Mouse (Mus musculus): ENCODE measurements at regions not wholly inside any gene's neighbourhood (a gene's known extent, or its start where the extent isn't known, plus 50 kb on each side); places are given as distances from the start of the nearest gene placed in this dataset.
A peak's percentile ranks its signal among the peaks of the same experiment; 100 is the strongest.

DNA sequence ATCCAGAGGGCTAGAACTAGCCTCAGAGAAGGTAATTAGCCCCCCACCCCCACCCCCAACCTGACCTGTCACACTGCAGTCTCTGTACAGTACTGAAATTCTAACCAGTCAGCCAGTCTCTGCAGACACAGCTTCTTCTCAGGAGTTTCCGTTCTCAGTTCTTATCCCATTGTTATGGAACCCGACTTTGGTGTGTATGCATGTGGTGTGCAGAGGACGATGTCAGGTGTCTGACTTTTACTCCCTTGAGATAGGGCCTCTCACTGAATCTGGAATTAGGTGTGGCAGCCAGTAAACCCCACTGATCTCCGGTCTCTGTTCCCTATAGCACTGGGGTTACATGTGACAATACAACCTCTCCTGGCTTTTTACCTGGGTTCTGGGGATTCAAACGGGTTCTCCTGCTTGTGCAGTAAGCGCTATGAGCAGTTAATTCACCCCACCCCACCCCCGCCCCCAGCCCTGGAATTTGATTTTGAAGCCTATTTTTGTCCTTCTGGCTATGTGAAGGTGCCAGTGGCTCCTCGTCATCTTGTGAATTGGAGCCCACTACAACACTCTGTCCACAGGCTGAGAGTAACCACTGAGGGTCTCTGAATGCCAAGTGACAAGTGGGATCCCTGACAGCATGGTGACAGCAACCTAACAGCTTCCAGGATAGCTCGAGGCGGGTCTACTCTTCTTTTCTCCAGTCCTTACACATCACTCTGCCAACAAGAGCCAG is 429.4 kb downstream of the Fut8 start:
- no peak for DNase-seq

DNA sequence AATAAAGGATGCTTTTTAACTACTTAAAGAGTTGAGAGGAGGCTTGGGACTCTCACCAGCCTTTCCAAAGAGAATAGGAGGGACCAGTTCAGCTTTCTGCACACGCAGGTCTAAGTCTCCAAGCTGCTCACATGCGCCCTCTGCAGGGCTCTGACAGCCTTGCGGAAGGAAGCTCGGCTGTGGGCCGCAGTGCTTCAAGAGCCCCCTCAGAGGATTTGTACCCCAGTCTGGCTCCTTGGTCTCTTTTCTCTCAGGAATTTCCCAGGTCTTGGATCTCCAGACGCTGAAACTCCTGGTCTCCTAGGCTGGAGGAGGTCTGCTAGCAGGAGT is 429.9 kb downstream of the Fut8 start:
- DNase-seq = peak; percentile 72

DNA sequence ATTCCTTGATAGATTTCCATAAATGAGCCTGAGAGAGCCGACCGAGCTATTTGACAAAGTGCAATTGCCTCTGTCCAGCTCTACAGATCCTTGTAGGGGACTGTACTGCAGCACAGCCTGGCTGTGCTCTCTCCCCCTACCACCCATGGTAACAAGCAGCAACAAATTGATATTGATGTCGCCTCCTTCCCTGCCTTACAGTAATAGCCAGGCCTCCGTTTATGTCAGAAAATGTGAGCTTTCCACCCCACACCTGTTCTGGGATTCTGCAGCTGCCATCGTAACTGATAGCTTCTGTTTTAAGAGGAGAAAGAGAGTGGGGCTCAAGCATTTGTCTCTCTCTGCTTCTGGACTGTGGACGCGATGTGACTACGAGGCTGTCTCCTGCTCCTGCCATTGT is 432.6 kb downstream of the Fut8 start:
- no peak for DNase-seq

DNA sequence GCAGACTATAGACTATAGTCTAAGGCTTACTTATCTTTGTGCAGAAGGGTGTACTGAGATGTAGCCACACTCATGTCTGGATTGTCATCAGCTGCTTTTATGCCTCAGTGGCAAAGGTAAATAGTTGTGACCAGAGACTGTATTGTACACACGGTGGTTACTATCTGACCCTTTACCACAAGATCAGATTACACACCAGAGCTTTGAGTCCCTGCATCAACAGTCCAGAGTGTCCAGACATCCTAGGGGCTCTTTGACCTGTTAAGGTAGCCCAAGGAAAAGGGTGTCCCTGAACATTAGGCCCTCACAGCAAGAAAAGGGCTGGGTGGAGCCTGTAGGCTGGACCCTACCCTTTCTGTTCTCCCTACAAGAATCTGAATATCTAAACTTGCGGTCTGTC is 436.4 kb downstream of the Fut8 start:
- DNase-seq = no peak

DNA sequence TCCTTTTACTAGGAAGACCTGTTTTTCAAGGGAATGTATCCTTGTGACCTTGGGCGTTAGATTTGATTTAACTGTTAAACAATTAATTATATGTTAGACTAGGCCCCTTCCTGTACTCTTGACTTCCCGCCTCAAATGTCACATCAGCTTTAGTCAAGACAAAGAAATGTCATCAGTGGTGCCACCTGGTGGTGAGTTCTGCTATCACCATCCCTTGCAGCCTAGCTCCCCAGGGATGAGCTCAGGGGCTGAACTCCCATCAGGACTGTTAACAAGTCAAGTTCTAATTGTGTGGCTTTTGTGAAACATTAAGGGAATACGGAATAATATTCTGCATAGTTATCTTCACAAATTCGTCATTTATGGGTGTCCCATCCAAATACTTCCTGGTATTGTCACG is 436.8 kb downstream of the Fut8 start:
- peak; percentile 60 for DNase-seq

DNA sequence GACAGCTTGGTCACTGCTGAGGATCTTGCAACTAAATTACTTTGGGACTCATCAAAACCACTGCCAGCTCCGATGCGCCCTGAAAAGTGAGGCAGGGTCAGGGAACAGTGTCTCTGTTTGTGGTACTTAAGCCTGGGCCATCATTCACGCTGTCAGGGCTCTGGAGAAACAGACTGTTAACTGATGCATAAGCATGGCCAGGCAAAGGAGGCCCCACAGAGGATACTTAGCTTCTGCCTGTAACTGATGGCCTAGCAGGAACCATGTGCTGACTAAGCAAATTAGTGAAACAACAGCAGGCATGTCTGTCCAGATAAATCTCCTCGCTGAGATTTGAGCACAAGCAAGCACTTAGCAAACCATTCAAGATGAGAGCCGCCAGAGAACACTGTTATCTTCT is 440.1 kb downstream of the Fut8 start:
- DNase-seq = no peak

DNA sequence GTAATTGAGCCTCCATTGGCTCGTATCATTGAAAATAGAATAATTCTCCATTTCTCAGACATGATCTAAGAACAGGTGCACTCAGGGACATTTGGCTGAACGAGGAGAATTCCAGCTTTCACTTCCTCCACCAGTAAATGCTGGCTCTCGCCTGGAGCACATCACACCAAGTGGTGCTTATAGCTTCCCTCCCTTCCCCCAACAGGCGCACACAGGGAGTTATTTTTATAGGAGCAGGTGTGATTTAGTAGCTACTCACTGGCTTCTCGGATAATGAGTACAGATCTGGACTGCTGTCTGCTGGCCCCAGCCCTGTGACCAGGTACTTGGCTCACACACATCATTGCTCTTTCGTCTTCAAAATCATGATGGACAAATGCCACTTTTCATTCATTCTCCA is 456.2 kb downstream of the Fut8 start:
- DNase-seq = no peak

DNA sequence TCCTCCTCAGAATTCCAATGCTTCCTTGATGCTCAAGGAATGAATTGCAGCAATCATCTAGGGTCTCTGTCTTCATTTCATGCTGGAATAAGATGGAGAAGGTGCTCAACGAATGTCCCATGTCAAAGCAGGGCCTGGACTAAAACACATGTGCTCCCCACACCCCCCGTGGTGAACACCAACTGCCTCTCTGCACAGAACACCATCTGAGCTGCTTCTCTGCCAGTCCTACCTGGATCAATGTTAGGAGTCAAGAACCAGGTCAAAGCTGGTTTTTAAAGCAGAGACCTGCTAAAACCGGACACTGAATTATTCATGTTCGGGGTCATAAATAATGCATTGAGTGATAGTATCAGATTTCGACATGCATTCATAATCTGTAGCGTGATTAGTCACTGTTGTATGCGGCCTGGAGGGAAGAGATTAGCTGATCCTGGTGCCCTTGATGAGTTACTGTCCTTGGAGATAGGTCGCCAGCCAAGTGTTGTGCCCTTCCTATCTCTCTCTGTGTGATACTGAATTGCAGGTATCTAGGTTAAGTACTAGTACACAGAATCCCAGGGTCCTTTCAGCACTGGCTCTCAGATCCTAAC is 458.2 kb downstream of the Fut8 start:
- no peak for DNase-seq

DNA sequence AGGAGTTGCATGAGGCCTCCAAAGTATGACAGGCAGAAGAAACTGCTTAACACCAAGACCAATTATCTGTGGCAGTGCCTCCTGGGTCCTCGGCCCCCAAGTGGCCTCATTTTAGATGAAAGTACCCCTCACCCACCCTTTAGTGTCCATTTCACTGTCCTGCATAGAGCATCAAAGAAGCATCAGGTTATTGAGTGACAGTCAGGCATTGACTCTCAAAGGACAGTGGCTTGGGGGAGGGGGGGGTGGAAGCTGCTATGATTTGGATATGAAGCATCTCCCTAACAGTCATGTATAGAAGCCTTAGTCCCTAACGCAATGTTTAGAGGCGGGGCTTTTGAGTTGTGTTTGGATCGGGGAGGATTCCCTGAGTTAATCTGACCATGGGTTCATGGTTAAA is 458.7 kb downstream of the Fut8 start:
- DNase-seq = no peak

DNA sequence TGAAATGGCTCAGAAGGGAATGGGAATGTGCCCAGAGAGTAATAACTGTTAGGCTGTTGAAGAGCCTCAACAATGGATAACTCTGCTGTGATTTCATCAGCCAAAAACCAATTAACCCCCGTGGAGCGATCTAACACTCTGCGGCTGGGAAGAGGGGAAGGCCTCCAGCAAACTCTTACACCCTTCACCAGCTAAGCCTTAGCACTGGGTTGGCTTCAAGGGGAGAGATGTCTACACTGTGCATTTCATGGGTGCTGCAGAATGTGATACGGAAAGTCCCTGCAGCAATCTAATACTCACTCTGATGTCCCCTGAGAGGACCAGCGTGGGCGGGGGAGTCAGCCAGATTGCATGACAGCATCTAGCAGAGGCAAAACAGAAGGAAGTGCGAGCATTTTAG is 460.2 kb downstream of the Fut8 start:
- DNase-seq = no peak

DNA sequence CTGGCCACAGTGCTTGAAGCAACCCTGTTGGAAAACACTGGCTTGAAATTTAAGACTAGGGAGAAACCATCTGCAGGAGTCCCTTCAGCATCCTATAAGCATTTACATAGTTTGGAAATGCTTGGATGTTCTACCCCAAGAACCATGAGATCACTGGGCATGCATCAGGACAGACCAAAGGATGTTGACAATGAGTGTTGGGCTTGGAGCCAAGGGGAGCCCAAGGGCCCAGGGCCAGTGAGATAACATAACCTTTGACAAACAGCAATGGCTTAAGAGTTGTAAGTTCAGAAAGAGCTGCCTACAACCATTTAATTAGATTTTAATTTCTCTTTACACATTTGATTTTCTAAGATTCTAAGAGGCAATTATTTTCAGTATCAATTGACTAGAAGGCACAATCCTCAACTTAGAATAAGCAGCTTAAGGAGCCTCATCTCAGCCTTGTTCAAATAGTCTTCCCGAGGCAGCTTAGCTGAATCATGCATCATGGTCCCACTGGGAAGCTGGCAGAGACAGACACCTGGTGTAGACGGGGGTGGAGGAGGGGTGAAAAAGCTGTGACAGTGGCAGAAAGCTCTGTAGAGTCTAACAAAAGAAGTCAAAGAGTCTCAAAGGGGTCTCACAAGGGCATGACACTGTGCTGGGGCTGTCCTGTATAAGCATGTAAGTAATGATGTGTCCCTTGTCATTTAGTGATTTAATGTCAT is 462.1 kb downstream of the Fut8 start:
- no peak for DNase-seq

DNA sequence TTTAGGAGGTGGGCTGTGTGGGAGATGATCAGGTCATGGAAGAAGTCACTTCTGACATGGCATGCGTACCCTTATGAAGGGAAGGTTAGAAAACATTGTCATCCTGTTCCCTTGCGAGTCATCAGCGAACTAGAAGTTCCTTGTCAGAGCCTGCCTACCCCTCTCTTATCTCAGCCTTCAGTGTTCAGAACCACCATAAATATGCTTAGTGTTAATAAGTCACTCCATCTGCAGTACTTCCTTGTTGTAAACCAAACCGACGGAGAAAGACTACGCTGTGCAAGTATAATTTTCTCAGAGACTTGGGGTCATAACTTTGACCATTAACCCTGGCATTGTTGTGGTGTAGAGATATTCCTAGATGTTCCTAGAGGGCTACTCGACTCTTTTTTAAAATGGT is 477.6 kb downstream of the Fut8 start:
- DNase-seq = no peak

DNA sequence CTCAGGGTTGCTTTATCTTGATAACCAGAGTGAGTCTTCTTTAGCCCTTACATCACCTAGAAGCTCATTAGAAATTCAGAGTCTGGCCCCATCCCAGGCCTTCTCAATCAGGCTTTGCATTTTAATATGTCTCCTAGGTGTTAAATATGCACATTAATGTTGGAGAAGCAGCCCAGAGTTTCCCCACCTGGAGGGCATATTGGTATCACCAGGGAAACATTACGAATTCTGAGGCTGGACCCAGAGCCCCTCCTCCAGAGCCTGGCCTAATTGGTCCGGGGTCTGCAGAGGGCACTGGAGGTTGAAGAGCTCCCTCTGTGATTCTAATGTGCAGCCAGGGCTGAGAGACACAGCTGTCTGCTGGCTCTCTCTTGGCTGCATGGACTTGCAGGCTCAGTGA is 478.1 kb downstream of the Fut8 start:
- DNase-seq = no peak

DNA sequence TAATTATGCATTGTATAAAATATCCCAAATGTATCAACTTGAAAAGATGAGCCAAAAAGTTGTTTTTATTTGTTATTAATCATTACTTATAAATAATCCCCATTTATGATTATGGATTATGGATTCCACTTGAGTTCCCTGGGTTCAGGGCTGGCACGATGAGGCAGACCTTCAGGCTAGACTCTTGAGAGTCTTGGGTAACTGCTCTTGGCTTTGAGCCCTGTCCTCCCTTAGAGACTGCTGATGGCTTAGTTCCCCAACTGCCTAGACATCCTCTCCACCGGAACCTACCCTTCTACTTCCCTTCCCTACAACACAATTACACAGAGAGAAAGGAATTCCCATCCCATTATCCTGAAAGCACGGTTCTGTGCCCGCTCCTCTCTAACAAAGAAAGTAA is 466.3 kb upstream of the Gm6657 start:
- no peak for DNase-seq

DNA sequence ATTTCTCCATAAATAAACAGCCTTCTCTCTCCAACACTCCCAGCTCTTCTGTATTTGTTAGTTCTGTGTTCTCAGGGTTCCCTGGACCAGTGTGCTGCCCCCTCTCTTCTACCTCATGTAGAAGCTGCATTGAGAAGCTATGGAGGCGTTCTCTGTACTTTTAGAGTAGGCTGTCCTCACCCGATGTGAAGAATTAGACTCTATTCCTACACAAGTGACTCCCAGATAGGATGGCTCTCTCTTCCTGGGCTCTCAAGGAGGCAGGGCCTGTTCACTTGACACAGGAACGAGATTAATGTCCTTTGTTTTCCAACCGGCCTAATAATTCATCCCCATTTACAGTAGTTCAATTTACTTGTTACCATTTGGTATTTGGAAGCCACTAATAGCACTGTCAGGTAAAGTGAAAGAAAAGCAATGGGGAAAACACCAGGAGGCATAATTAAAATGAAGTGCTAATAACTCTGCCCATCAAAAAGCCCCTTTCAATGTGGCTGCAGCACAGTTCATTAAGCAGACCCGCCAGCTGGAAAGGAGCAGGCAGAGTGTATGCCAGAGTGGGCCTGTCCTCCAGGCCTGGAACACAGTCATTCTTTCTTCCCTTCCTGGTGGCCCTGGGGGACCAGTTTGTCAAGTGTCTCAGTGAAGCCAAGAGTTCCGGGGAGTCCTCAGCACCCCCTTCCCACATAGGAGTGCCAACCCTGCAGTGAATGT is 454.8 kb upstream of the Gm6657 start:
- DNase-seq = peak; percentile 9

DNA sequence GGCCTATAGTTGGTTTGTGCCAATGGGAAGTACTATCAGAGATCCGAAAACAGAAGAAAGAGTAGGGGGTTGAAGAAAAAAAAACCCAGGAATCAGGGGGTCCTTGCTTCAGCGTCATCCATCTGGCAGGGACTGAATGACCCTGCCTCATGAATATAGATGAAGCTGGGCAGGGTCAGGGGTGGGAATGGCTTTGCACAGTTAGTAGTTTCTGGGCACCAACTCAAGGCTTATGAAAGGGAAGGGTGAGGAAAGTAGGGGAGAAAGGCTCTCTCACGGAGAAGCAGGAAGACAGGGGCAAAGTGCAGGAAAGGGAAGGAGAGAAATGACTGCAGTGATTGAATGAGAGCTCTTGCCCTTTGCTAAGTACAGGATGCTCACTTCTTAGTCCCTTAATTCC is 451.3 kb upstream of the Gm6657 start:
- DNase-seq = no peak

DNA sequence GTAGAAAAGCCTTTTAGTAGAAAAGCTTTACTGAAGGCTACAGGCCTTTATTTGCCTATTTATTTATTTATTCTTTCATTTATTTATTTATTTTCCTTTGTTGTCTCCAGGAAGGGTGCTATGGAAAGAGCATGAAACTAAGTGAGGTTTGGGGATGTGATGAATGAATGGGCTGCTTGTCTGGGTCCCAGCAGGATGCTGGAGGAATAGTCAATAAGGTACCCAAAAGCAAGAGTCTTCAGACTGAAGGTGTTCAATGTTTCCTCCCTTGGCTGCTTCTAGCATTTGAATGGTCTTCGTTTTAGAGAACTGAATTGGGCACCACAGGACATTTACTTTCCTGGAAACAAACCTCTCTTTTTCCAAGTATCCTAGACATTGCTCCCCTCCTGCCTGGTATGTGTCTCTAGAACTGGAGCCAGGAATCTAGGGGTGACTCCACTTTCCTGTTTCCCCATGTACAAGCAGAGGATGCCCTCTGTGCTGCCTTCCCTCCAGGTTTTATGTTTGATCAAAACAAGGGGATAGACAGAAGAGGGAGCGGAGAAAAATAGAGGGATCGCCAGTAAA is 444.5 kb upstream of the Gm6657 start:
- no peak for DNase-seq

DNA sequence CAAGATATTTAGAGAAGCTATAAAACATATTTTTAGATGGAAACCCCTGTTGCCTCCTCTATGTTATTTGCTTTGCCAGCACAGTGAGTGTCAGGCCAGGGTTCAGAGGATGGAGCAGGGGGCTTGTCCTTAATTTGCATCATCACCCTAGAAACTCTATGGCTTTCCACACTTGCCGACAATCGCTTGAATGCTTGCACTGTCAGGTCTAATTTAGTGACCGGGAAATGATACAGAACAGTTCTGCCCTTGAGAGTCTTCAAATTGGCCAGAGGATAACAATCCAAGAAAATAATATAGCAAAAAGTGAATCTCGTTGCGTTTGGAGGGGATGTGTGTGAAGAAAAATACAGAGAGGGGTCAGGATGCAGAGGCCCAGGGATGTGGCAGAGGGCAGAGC is 441.9 kb upstream of the Gm6657 start:
- no peak for DNase-seq

DNA sequence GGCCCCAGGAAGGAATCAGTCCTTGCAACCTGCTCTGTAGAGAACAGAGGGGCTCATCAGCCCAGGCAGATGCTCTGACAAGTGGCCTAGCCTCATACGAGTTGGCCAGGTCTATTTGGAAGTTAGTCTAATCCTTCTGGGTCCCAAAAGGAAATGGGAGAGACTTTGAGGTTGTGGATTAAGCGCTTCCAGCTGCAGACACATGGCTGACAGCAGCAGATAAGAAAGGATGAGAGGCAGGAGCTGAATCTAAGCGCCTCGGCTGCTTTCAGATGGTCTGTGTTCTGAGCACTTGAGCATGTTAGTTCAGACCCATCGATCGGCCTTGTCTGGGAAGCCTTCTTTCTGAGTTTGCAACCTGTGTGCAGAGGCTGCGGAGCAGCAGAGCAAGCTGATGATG is 438.0 kb upstream of the Gm6657 start:
- DNase-seq = no peak

DNA sequence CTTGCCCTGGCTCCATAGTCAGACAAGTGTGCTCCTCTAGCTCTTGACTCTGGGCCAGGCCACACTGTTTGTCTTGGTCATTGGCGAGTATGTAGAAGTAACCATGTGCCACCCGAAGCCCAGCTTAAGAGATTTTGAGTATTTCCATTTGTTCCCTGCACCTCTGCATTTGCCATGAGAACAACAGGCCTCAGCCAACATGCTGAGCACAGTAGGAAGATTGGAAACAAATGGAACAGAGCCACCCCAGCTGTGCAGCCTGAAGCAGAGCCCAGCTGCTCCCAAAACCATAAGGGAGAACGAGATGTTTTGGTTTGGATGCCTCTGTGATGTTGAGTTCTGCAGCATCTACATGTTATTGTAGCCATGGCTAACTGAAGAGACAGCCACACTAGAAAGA is 433.1 kb upstream of the Gm6657 start:
- DNase-seq = peak; percentile 8

DNA sequence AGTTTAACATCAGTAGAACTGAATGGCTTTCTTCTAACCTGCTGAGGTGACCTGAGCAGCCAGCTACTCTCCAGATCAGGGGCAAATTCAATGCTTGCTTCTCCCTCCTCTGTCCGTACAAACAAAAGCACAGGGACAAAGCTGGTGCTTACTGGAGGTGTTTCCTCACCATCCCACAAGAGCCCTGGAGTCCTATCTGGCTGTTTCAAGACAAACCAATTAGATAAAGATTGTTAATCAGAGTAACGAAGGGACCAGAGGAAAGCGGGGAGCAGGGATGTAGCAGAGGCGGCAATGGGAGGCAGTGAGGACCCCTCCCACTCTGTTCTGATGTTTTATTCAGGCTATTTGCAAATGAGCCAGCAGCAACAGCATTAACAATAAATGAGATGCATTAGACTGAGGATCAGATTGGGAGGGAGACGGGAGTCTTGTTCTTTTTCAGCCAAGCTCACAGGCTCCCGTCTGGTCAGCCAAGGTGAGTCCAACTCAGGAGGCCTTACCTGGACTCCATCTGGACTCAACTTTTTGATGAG is 418.0 kb upstream of the Gm6657 start:
- no peak for DNase-seq

DNA sequence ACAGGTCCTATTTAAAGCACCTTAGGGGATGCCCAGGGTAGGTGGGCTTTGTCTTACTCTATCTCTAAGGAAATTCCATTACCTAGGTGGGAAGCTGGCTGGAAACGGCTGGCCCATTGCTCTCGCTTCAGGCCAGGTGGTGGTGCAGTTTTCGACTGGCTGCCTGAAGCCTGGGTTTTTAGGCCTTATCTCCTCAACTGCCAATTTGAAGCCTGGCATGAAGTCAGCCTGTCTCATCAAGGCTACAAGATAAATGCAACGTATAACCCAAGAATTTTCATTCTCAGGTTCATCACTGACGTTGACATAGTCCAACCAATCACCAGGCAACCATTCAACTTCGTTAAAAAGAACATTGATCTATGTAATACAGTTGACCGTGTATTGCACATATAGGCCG is 417.3 kb upstream of the Gm6657 start:
- no peak for DNase-seq

All from lung, postnatal 10 days (tissue).